Mouse (Mus musculus) telencephalon, adult 2 months (tissue): ENCODE data around the gene Tmem86a.

Experiments
- DNase-seq: peaks from one replicate; pipeline ENCODE4 v3.0.0-alpha.2; 2011; ENCODE audit warnings: low read depth, low spot score

Gene Tmem86a

DNA sequence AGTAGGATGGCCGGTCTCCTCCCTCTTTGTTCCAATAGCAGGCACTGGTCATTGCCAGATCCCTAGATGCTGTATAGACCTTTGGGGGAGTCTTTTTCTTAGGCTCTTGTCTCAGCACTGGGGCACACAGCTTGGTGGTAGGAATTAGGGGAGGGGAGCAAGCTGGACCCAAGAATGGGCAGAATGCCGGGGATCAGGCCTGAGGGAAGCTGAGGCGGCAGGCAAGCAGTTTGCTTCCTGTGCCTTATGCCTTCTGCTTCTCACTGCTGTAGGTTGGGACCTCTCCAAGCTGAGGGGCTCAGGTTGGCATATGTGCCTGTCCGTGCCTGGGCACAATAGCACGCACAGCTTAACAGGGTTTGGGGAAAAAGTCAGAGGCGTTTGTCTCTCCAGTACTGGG lies 25.8 kb downstream of the Tmem86a start:
- DNase-seq = no peak

DNA sequence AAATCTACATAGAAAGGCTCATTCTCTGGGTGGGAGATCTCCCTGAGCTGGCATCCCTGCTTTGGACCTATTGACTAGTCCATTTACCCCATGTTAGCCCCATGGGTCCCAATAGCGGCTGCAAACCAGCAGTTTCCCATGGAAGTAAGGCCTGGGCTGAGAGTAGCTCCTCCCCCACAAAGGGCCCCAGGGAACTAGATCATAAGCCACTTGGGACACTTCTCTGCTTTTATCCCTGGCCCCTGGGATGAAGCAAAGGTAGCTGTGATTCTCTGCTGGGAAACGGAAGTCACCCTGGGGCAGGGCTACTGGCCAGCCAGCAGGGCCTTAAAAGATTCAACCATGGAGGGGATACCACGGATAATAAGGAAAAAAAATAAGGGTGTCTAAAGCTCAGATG lies 26.3 kb downstream of the Tmem86a start:
- DNase-seq = no peak

DNA sequence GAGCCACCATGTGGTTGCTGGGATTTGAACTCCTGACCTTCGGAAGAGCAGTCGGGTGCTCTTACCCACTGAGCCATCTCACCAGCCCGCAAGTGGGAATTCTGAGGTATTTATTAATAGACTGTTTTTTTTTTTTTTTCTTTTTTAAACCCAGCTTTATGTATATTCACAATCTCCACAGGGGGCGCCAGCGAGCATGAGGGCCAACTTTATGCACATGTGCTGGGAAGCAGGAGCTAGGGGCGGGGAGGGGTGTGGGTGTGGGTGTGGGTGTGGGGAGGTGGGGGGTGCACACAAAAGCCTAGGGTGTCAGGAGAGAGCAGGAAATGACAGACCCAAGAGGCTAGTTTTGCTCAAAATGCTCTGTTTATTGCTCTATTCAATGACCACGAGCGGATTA lies 27.1 kb downstream of the Tmem86a start:
- no peak for DNase-seq

DNA sequence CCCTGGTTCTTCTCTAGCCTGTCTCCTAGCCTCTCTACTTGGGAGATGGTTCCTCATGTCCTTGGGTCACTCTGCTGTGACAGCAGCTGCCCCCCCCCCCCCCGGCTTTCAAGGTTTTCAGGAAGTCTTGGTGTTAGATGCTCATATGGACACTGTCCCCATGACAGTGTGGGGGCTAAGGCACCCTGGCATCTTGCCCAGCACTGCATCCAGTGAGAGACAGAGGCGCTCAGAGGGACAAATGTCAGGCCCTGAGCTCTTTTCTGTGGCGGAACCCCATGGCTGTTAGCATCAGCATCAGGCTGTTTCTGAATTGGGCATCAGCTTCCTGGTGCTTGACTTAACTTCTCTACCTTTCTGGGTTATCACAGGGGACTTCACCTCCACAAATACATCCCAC lies 30.5 kb downstream of the Tmem86a start:
- DNase-seq = no peak

DNA sequence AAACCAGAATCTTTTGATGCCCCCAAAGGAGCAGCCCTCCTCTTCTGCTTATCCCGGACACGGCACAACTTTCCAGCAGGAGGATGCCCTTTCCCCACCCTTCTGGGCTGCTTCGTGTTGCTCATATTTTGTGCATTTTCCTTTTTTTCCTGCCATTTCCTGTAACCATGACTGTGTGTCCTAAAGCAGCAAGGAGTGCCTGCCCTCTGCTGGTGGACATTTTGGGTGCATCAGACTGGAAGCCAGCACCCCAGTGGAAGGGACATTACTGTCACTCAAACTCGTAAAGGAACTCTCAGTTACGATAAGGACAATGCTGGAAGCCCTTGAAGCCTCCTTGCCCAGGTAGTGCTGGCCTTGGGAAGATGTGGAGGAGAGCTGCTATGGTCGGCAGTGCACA lies 30.9 kb downstream of the Tmem86a start:
- DNase-seq = no peak

DNA sequence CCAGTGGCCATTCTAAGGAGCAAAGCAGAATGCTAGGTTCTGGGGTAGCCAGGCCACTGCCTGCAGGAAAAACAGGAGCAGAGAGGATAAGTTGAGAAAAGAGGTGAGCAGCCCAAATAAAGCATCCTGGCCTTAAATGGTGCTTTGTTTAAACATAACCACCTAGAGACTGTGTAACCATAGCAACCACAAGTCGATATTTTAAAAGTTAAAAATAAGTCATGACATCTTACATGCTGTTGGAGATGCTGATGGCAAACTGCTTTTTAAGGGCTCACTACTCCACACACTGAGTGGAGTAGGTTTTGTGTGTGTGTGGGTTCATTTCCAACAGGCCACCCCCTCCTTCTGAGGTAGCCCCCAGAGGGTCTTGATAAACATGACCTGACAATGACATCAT lies 34.7 kb downstream of the Tmem86a start:
- no peak for DNase-seq

DNA sequence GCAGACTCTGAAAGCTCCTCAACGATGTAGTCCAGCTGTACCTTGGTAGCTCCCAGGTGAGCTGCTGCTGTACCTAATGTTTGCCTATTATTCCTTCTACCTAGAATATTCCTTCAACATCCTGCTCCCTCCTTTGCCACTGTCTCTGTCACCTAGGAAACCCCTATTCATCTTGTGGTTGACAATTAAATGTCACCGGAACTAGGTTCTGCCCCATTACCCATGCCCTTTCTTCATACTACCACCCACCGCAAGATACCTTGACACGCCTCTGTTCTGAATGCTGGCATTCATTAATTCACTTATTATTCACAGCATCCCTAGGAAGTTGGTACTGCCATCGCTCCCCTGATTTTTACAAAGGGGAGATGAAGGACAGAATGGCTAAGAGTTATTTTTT lies 43.5 kb downstream of the Tmem86a start:
- no peak for DNase-seq

DNA sequence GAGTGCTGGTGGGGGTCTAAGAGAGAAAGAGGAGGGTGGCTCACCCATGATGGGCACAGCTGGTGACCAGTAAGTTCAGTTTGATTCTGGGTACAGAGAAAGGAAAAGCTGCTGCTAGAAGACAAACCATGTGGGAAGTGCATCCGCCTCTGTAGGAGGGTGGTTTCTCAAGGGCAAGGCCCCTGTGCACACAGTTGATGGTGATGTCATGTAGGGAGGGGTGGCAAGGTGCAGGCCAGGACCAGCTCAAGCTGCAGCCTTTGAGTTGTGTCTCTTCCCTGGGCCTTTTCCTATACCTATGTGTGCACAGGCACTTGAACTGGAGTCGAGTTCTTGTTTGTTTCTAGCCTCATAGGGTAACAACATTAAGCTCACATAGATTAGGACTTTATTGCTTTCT lies 44.6 kb downstream of the Tmem86a start:
- DNase-seq = no peak

DNA sequence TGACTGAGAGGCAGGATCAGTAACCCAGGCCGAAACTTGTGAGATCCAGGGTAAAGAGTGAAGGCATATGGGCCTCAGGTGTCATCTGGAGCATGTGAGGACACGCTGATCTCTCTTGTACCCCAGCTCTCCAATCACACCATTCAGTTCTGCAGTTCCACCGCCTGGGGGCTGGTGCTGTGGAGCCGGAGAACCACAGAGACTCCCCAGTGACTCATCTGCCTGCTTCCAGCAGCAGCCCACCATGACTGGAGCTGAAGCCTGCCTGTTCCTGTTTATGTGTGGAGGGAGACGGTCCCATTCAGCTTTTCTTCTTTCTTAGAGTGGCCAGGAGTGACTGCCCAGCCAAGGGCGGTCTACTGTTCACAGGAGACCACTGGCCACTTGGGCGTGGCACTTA lies 47.6 kb downstream of the Tmem86a start:
- no peak for DNase-seq

DNA sequence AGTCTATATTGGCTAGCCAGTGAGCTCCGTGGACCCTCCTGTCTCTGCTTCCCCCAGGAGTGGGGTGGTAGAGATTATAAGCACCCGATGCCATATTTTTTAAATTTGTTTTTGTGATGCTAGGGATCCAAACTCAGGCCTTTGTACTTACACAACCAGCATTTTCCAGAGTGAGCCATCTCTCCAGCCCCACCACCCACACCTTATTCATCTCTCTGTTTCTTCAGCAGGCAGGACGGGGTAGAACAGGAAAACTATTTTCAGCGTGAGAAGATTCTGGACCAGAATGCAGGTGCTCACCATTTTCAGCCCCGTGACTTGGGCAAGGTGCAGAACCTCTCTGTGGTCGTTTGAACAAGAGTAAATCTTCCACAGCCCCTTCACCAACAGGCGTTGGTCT lies 48.9 kb downstream of the Tmem86a start:
- DNase-seq = no peak

DNA sequence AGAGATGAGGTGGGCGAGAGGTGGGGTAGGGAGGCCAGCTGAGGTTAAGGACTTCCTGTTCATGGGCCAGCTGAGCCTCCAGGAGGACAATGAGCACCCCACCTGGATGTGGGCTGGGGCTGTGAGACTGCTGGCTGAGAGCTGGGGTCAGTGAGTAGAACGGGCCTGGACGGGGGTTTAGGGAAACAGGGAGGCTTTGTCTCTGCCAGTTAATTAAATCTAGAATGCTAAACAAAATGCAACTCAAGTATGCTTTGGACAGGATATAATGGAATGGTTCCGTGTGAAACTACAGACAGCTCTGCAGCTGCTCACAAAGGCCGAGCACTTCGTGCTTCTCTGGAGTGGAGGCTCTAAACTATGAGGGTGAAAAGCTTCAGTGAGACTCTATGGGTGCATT lies 50.2 kb downstream of the Tmem86a start:
- DNase-seq = no peak

DNA sequence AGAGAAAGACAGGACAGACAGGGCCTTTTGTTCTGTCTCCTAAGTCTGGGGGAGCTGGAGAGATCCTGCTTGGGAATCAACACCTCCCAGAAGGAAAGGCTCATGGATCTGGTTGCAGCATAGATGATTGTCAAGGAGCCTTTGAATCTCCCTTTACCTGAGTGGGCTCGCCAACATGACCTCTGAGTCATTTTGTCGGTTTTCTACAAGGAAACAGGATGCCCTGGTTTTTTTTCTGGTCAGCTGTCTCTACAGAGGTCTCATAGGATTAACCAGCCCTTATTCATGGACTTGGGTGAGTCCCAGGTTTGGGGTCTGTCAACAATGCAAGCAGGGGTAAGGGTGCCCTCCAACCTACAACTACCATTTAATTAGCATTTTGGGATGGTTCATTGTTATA lies 52.6 kb downstream of the Tmem86a start:
- no peak for DNase-seq

DNA sequence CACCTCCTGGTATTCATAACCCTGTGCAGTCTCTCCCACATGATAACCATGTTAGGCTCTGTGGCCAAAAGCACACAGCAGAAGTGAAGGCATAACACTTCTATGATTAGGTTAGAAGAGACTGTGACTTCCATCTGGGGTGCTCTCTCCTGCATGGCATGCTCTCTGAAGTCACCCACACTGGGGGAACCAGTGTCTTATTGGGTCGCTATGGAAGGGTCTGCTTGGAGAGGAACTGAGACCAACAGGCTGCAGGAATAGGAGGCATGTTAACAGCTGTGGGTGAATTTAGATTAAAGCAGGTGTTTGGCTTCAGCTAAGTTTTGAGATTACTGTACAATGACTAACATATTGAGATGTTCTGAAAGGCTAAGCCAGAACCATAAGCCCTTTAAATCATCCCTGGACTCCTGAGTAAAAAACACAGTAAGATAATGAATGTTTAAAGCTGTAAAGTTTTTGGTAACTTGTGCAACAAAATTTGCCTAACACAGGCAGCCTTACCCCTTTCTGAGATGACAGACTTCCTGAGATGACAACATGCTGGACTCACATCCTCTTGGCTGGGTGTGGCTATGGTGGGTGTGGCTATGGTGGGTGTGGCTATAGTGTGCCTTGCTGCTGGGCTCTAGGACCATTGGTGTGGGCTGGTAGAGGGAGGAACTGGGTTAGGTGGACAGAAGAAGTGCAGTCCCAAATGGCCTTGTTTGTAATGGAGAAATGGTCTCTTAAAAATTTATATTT lies 53.4 kb downstream of the Tmem86a start:
- DNase-seq = no peak
